Mouse (Mus musculus) lung, postnatal 25 days (tissue): ENCODE results near the gene Dcbld1.

Experiments used
- DNase-seq: peaks from one replicate; pipeline ENCODE4 v3.0.0; 2022; ENCODE audit warnings: low spot score

Dcbld1 gene

DNA sequence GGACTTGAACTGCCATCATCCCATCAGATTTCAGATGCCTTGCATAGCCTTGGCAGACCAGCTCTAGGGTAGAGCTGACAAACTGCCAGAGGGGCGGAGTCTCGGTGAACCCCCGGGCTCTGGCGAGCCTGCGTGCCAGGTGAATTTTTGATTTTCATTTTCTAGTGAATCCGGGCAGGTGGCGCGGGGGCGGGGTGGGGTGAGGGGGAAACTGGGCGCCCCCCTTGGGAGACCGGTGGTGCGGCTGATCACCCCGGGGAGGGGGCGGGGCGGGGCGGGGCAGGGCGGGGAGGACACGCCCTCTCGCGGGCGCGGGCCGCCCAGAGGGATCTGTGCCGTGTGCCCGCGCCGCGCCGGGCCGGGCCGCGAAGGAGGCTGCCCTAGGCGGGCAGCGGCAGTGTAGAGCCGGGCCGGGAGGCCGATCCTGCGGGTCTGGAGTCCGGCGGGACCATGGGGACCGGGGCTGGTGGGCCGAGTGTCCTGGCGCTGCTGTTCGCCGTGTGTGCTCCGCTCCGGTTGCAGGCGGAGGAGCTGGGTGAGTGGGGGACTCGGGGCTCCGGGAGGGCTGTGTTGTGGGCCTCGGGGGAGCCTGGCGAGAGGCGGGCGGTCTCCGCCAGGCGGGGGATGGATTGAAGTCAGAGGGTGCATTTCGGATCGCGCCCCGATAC is at the start of gene Dcbld1:
Gene Dcbld1 (plus strand): TSS at position 319 of the 668 bp plus-strand sequence.
- DNase-seq: peak; percentile 58

DNA sequence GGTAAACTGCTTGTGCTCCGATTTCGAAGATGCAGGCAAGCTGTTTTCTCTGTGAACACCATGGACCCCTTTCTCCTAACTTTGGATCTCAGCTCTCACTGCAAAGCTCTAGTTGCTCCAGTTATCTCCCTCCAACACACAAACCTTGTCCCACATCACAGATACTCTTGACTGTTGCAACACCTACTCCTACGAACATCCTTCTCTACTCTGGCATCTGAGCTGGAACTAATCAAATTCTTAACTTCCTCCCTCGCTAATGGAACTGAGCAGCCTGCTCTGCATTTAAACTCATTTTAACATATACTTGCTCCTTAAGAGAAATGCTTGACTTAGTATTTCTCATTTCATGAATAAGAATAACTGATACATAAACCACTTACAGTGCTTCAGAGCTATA is 47.5 kb upstream of the Dcbld1 start:
- DNase-seq: no peak

DNA sequence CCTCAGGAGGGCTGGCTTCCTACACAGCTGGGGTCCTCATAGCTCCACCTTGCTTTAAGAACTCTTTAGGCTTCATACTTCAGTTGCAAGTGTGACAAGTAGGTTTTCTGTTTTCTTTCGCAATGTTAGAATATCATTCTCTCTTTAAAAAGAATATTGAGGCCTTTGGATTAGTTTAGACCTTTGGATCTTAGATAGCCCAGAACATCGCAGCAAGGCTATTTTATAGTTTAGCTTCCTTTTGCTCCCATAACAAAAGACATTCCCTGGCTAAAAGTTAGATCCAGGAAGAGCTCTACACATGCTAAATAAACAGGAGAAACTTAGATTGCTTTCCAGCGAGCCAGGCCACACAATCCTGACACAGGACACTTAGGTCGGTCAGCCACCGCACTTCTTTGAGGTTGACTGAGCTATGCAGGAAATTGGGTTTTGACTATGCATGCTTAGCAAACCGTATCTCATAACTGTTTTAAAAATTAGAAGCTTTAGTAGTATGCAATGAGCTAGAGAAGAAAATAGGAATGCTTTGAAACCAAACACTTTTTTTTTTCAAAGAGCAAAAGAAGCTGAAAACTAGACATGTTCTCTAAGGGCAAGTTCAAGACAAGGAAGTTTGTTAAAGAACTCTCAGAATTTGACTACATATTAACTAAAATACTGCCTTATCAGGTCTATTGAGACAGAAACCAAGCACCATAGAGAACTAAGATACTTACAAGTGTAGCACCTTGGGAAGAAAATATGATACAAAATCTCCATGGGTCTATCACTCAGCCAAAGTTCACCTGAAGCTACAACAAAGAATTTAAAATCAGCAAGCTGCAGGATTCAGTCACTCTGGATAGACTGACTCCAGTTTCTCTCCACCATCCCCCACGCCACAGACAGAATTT is 38.2 kb upstream of the Dcbld1 start, which contains the start of gene Ros1:
Gene Ros1 (minus strand): TSS at position 288 of the 896 bp plus-strand sequence.
- no peak for DNase-seq

DNA sequence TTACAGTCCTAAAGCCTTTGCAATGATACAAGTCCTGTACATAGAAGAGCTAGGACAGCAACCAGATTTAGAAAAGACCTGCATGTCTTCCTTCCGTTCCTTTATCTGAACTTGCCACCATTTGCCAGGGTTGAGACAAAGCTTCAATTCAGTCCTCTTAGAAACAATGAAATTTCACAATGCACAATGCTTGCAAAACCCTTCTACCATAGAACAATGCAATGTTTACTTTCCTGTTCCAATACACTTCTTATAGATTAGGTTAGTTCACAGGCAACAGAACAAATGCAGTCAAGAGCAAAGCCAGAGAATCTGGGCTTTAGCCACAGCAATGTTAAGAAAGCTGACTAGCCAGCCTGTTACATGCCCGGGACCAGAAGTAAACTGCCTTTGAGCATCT is 29.4 kb upstream of the Dcbld1 start:
- peak; percentile 12 for DNase-seq

DNA sequence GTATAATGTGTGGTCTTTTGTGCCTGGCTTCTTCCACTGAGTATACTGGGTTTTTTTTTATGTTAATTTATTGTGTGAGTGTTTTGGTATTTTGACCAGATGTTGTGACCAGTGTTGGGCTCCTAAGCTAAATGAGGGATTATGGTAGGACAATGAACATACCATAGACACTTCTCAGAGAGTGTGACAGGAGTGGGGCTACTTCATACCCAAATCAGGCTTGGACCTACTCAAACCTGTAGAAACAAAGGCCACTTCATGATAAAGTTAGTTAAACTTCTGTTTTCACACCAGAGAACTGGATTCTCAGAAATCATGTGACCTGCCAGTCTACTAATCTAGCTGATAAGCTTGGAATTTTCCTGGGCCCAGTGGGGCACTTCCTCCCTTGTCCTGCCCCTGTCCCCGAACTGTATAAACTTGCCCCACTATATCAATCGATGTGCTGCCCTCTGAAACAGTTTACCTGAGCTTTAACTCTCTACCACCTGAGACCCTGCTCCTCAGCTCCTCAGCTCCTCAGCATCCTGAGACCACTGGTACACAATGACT is 18.1 kb upstream of the Dcbld1 start:
- no peak for DNase-seq

DNA sequence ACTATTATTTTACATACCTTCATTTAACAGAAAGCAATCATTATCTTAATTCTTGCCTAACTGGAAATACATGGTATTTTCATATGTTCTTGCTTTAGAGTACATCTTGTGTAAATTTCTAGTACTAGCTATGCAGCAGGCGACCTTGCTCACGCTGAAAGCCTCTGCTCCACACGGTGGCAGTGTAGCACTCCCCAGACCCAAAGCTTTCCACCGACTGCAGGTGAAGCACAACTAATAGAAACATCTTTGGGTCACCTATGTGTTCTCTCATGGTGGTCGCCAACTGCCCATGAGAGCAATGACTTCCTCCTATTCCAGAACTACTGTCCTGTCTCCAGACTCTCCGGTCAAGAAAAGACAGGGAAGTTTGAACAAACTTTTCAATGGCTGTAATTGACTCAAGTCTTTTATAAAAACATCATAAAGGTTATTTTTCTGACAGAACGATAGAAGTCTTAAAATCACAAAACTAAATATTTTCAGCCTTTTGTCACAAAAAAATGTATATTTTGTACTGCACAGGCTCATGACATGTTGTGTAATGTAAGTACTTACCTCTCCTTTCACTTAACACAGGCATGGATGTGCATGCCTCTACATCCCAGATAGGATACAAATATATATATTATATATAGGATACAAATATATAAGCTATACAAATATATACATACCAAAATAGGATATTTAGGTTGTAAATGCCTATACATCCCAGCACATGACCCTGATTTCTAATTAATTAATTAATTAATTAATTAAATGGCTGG is 16.4 kb upstream of the Dcbld1 start:
- DNase-seq: peak; percentile 74

DNA sequence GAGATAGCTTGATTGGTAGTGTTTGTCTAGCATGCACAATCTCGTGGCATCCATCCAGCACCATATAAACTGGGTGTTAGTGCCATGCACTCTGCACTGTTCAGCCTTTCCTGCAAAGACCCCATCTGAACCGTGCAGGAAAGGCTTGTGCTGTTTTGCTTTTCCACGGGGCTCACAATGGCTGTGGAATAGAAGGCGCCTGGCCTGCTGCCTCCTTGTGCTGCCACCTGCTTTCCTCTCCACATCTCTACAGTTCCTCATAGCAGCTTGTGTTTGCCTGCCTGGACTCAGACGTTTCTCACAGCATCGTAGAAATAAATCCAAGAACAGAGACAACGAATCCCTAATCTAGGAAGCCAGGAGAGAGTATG is 15.9 kb upstream of the Dcbld1 start:
- no peak for DNase-seq

DNA sequence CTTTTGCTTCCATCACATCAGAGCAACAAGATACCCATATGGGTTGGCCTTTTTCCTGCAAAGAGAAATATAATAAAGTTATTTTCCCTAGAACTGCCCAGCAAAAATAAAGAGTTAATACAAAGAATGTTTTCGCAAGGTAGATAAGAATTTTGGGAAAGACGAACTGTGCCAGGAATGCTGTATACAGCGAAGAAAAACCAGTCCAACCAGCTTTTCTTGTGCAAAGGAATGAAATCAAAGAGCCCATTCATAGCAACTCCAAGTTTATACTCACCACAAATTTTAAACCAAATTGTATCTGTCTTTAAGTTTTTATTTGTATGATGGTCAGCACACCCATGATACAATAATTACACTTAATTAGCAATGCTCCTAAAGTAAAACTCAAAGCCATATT is 13.8 kb upstream of the Dcbld1 start:
- peak; percentile 49 for DNase-seq

DNA sequence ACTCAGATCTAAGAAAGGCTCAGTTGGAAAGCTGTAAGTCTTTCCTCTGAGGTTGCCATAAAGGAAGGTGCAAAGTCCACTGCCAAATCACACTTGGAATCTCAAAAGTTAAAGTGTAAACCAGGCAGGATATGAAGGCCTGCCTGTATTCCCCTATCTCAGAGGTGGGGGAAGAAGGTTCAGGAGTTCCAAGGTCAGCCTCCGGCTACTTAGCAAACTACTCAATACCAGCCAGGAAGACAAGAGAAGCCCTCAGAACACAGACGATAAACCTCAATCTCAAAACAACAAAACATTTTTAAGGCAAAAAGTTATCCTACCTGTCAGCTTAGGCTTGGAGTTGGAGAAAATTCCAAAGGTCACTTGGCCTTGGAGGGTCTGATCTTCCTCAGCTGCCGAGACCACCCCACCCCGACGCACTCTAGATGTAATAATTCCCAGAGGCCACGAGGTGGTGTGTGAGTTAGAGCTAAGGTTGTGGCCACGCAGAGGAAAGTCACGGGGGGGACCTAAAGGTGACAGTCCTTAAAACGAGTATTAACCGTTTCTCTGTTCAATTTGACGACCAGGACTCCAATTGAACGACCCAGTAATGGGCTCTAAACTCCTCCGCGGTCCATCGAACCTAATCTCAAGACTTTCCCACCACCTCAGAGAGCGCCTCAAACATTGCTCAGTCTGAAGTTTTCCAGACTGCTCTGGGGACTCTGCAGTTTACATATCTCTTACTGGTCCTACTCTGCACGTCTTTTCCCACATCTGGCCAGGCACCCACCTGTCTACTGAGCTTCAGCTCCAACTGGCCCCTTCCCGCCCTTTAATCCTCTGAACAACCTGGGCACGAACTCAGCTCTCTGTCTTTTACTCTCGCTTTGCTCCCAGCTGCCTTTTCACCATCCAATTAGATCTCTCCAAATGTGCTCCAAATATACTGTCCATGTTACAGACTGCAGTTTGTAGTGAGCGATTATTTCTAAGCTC is 933 bp upstream of the Dcbld1 start:
- DNase-seq: peak; percentile 46

DNA sequence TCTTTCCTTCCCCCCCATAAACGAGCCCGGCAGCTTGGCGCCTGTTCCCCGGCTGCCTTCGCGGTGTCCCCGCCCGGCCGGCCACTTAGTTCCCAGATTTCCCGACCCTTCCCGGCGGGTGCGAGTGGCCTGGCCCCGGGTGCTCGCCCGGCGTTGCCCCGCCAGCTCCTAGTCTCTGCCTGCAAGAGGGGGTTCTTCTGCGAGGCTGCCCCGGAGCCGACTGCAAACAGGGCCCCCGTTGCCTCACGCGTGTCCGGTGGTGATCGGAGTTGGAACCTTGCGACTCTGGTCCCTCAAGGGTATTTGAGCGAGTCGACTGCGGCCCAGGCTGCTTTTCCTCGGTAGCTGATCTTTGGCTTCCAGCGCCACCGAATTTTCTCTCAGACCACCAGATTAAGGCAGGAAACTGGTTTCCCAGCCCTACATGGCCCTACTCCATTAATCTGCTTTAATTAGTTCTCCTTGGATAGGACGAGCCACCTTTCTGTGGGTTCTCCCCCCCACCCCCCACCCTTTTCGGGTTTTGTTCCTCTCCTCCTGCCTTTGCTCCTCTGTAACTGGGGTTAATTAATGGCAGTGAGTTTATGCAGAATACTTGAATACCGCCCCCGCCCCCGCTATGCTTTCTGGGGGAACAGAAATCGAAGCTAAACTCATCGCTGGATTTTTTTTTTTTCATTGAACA is 692 bp downstream of the Dcbld1 start:
- DNase-seq: peak; percentile 29

DNA sequence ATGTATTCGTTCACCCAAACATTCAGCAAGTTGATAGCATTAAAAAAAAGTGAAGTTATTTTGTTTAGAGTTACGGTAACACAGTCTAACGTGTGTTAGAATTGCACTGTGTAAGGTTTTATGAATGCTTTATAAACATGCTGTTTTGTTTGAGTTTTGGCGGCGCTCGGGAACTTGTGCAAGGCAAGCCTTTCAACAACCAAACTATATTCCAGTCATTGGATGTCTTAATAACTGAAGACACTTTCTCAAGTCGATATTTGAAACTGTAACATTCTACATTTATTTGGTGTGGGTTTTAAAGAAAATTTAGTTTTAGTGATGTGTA is 1.2 kb downstream of the Dcbld1 start:
- no peak for DNase-seq

DNA sequence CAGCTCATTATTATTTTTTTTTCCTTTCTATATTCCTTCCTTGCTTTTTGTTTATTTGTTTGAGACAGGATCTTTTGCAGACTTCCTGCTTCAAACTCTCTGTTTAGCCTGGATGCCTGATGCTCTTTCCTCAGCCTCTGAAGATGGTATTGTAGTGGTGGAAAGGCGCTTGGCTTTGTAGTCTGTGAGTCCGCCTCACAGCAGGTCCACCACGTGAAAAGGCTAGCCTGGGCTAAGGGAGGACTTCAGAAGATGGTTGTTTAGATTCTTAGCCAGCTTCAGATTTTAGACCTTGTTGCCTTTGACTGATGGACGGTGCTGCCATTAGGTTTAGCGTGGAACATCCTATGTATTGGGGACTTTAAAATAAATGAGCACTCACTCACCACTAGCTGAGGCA is 2.0 kb downstream of the Dcbld1 start:
- no peak for DNase-seq

DNA sequence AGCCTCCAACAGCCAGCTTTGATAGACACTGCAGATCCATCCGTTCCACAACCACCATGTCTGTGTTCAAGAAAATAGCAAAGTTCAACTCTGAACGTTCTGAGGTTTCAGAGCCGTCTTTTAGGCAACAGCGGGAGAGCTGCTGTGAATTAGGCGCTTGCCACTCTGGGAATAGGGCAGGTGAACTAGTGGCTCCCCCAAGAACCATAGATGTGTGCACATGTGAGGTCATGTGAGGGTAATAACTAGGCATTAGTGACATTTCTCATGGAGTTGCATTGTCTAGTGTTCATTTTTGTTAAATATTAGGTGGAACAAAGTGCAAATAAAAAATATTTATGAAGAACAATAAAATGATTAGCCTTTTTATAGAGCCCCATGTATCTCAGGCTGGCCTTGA is 8.6 kb downstream of the Dcbld1 start:
- DNase-seq: no peak

DNA sequence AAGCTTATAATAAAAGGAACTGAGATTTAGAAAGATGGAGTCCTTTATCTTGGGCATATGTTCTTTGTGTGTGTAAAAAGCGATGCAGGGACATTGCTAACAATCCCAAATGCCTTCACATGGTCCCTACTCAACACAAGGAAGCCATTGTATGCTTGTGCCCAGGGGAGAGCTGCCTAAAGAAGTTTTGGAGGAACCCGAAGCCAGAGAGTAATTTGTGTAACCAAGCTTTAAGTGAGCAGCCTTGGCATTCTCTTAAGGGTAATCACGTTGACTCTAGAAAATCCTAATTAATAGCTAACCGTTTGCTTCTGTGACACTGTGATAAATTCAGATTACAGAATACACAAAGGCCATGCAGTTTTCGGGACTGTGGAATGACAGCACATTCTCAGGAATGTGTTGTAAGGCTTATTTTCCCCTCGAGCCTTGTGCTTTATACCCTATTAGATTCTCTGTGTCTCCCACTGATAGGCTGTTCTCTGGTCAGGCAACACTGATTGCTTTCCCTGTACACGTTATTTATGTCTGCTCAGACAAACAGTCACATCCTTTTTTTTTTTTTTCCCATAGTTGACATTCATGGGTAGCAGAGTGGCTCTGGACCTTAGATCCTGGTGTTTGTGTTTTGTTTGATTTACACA is 9.4 kb downstream of the Dcbld1 start:
- DNase-seq: no peak

DNA sequence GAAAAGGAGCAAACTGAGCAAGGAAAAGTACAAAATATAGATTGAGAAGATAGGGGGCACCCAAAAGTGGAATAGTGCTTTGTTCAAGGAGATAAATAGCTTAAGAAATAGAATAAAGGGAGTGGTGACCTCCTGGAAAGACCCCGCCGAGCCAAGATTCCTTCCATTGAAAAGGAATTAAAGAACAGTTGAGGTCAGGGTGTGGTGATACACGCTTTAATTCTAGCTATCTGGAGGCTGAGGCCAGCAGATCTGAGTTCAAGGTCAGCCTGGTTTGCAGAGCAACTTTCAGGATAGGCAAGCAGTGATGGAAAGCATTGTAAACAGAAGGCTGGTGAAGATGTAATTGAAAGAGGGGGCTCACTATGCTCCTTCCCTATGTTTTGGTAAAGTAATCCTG is 12.8 kb downstream of the Dcbld1 start:
- DNase-seq: no peak

DNA sequence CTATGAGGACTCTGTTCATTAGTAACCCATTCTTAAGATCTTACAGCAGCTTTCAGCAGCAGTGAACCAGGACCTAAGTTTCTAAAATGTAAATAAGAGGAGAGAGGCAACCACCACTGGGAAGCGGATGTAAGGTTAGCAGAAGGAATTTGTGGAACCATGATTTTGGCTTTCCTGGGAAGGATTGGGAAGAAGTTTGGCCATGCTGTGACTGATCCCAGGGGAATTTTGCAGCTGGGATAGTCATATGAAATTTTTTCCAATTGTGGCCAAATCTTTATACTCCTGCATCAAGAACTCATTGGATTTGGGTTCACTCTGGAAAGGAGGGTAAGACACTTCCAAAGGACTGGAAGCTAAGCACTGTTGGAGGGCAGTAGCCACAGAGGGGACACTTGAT is 18.8 kb downstream of the Dcbld1 start:
- no peak for DNase-seq

DNA sequence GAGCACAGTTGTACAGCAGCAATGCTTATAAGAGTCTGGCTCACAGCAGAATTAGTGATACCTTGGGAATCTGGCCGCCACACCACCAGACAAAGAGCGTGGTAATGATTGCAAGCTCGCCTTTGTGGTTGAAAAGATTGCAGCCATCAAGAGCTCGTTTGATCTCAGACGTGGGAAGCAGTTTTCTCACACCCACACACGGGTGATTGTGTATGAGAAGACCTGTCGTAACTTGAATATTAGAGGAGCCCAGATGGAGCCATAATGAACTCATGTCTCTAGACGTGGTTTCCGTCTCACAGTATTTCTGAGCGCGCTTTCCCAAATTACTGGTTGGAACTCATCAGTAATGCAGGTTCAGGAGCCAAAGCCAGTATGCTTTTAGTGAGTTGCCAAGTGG is 20.0 kb downstream of the Dcbld1 start:
- no peak for DNase-seq

DNA sequence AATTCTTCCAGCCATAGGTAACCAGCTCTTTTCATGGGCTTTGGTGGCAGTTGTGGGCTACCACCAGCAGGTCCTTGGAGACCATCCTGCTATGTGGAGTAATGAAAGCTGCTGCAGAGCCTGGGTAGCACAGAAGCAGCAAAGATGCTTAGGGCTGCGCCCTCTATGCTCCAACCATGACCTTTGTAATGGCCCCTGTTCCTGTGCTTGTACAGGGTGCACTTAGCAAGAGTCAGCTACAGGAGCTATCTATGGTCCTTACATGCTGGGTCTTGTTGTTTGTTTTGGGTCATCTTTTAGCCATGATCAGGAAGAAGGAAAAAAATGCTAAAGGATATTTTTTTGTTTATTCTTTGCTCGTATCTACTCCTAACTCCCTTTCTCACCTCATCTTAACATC is 24.3 kb downstream of the Dcbld1 start:
- no peak for DNase-seq

DNA sequence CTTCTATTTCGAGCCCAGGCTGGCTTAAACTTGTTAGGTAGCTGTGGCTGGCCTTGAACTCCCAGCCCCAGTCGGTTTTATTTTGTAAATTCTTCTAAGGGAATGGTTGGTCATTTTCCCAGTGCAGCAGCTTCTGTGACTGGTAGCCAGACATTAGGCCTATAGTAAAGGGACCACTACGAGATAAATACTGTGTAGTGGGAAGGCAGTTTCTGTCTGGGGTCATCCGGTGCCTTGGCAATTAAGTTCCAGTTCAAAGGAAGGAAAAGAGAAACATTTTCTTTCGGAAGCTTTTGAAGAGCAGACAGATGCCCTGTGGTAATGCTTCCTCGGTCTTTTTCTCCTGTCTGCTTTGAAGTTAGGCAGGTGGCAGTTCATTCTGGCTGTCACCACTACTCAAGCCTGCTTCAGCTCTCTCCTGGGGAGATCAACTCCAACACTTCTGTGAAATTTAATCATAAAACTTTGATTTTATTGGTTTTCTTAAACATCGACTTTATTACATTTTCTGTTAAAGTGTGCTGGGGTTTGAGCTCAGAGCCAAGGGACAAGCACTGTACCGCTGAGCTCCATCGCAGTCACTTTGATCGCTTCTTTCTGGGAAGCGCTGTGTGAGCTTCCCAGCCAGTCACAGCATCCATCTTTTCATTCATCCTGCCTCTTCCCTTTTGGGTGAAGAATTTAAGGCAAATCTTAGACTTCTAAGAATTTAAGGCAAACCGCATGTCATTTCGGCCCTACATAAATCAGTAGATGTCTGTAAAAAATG is 24.9 kb downstream of the Dcbld1 start:
- no peak for DNase-seq
